Mouse (Mus musculus) 3T3-L1 (cell line): ENCODE measurements around the gene Nt5c3b.

Source experiments
- DNase-seq: peaks from one replicate; pipeline ENCODE4 v3.0.0-alpha.2; 2015; ENCODE audit warnings: low read depth, low spot score

Gene Nt5c3b

GRCm38 (mm10) chr11:100428612-100429199 lies 12.9 kb downstream of the Nt5c3b start:
- peak; percentile 20 for DNase-seq

GRCm38 (mm10) chr11:100426820-100427219 lies 14.8 kb downstream of the Nt5c3b start:
- DNase-seq, result no peak

GRCm38 (mm10) chr11:100425851-100426250 lies 15.8 kb downstream of the Nt5c3b start:
- peak; percentile 96 for DNase-seq

- no peak for DNase-seq
Observed at GRCm38 (mm10) chr11:100423836-100424235, 17.8 kb downstream of the Nt5c3b start.

GRCm38 (mm10) chr11:100421537-100421936 lies 20.1 kb downstream of the Nt5c3b start:
- no peak for DNase-seq

GRCm38 (mm10) chr11:100414914-100415822 lies 26.4 kb downstream of the Nt5c3b start, which contains the start of gene Fkbp10:
Fkbp10 (plus strand) TSS chr11:100415697.
- DNase-seq, result peak; percentile 87

- DNase-seq, result peak; percentile 96
Observed at GRCm38 (mm10) chr11:100414021-100414913, 27.3 kb downstream of the Nt5c3b start, which contains the start of gene P3h4. P3h4 (minus strand) TSS chr11:100414836.

GRCm38 (mm10) chr11:100413541-100413940 lies 28.1 kb downstream of the Nt5c3b start:
- DNase-seq, result no peak

GRCm38 (mm10) chr11:100411736-100412135 lies 29.9 kb downstream of the Nt5c3b start:
- peak; percentile 63 for DNase-seq

- DNase-seq, result no peak
Observed at GRCm38 (mm10) chr11:100409686-100410085, 31.9 kb downstream of the Nt5c3b start.

GRCm38 (mm10) chr11:100408835-100409462 lies 32.7 kb downstream of the Nt5c3b start:
- DNase-seq, result no peak

GRCm38 (mm10) chr11:100408076-100408834 lies 33.4 kb downstream of the Nt5c3b start:
- peak; percentile 85 for DNase-seq

- no peak for DNase-seq
Observed at GRCm38 (mm10) chr11:100406995-100407705, 34.5 kb downstream of the Nt5c3b start.

GRCm38 (mm10) chr11:100406273-100406672 lies 35.3 kb downstream of the Nt5c3b start:
- no peak for DNase-seq

GRCm38 (mm10) chr11:100404456-100405074 lies 37.0 kb downstream of the Nt5c3b start:
- no peak for DNase-seq

- DNase-seq, result no peak
Observed at GRCm38 (mm10) chr11:100403445-100404134, 38.0 kb downstream of the Nt5c3b start.

- no peak for DNase-seq
Observed at GRCm38 (mm10) chr11:100402682-100403081, 38.9 kb downstream of the Nt5c3b start.

- DNase-seq, result no peak
Observed at GRCm38 (mm10) chr11:100402240-100402639, 39.4 kb downstream of the Nt5c3b start.

GRCm38 (mm10) chr11:100400842-100401241 lies 40.8 kb downstream of the Nt5c3b start:
- DNase-seq, result no peak
